Mouse (Mus musculus): ENCODE data around the gene Ctso. TPM values are rescaled to one million over a fixed set of nuclear protein-coding genes. Genes with fewer than 3 reads are reported as not detected.

Ctso gene
- total RNA-seq, 2 experiments from 2014 or later = 19.1 to 19.9 TPM

DNA sequence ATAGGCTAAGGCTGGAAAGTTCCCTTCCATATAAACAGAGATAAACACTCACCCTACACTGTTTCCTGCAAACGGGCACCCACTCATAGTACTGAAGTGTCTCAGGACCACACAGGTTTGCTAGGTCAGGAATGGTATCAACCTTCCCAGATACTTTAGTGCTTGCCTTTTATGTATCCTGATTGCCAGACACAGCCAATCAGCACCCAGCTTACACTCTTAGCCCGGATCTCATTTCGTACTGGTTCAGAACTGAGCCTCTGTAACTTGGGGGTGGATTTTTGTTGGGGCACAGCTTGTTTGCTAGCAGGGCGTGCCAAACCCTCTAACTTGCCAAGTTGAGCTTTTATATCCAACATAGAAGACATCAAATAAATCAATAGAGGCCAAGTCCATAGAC lies 43.2 kb downstream of the Ctso start:
- H3K27ac ChIP-seq = peak overlapping the region; percentile 68; the same call in 1 of the 2 replicates
- H3K4me3 ChIP-seq = peak overlapping the region; percentile 17; the same call in 1 of the 2 replicates
- DNase-seq (ENCODE audit: low spot score in 2 of 2) = peak; percentile 42 to 55
- no peak for TF ChIP-seq CTCF (conservative IDR thresholded peaks at IDR 0.05)

DNA sequence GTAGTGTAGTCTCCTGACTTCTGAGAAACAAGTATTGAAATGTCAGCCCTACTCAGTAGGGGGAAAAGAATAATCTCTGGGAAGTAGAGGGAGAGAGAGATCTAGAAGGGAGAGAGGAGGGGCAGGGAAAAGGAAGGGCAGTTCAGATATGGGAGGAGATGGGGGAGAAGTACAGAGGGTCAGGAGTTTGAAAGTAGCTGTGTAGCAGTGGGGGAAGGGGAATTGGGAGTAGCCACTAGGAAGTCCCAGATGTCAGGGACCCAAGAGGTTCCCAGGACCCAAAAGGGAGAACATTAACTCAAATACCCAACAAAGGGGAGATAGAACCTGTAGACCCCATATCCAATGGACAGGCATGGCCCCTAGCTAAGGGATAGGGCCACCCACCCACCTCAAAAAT lies 43.7 kb downstream of the Ctso start, which contains the start of gene Tdo2:
TSS of gene Tdo2 (minus strand) at position 101 of the 400 bp plus-strand sequence.
- TF ChIP-seq CTCF (conservative IDR thresholded peaks at IDR 0.05) = no peak
- no peak for DNase-seq (ENCODE audit: low spot score in 2 of 2)

DNA sequence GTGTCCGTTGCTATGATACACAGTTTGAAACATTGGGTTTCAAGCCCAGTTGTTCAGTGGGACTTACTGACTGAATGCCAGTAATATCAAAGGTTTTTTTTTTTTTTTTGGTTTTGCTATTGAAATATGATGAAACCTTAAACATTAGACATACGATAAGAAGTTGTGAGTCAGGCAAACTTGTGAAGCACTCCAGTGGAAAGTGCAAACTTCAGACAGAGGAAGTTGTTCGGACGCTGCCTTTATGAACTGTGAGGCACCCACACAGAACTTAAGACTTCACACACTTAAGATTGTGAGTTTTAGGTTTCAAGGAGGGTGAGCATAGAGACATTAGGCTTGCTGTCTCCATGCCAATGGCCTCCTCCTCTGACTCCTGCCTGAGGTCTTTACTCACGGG lies 49.2 kb downstream of the Ctso start:
- no peak for DNase-seq (ENCODE audit: low spot score in 2 of 2)
- peak overlapping the region; percentile 78 for H3K27ac ChIP-seq
- TF ChIP-seq CTCF (conservative IDR thresholded peaks at IDR 0.05) = no peak
- H3K4me3 ChIP-seq = no peak overlapping the region

More for the DNA sequence above, 43.7 kb downstream of the Ctso start, which contains the start of gene Tdo2:
- Histone ChIP-seq H3K4me3 (peak within 1 kb of the TSS; percentile 17; the same call in 1 of the 2 replicates), H3K27ac (peak within 1 kb of the TSS; percentile 68; the same call in 1 of the 2 replicates)

DNA sequence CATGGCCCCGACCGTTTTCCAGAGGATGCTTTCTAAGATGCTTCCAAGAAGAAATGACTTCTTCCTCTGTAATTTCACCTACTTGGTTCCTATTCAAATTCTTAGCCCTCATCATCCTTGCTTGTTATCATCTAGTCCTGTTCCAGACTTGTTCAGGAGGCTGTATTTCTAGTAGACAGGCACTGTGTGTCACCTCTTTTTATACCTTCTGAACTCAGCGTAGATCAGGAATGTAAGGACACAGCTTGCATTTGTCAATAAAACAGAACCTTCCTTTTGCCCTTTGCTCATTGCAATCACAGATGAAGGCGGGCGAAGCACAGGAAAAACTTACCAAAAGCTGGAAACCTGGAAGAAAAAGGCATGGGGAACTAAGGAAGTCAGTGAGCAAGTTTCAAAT lies 49.6 kb downstream of the Ctso start, which contains the start of gene Asic5:
TSS of gene Asic5 (plus strand) at position 301 of the 400 bp plus-strand sequence.
- Histone ChIP-seq H3K27ac (peak within 1 kb of the TSS; percentile 78), H3K4me3 (no peak within 1 kb of the TSS)
- no peak for TF ChIP-seq CTCF (conservative IDR thresholded peaks at IDR 0.05)
- no peak for DNase-seq (ENCODE audit: low spot score in 2 of 2)

DNA sequence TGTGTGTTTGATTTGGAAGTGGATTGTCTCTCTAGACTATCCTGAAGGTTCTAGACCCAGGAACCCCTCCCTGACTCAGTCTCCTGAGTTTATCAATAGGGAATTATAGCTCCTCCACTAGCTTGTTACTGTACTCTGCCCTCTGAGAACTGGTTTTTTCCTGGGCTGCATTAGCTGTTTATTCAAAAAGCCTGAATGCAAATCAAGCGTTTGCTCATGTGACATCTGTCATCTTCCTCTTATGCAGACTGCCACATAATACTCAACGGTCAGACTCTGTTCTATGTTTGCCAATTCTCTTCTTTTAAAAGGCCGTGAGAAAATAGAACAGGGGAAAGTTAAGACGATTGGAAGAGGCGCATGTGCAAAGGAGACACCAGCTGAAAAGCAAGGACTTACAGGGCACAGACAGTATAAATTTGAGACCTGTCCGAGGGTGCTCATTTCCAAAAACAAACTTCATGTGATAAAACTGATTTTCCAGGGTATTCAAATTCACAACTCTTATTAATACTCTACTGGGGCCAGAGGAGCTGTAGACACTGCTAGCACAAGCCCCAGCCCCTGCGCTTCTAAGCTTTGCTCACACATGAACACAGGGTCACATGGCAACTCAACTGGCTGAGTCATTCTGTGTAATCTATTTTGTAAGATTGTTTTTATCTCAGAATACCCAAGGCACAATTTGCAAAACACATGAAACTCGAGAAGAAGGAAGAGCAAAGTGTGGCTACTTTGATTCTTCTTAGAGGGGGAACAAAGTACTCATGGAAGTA lies 50.9 kb downstream of the Ctso start:
- no peak for TF ChIP-seq CTCF (conservative IDR thresholded peaks at IDR 0.05)
- no peak for DNase-seq (ENCODE audit: low spot score in 2 of 2)
- H3K4me3 ChIP-seq = no peak overlapping the region
- H3K27ac ChIP-seq = peak overlapping the region; percentile 78

DNA sequence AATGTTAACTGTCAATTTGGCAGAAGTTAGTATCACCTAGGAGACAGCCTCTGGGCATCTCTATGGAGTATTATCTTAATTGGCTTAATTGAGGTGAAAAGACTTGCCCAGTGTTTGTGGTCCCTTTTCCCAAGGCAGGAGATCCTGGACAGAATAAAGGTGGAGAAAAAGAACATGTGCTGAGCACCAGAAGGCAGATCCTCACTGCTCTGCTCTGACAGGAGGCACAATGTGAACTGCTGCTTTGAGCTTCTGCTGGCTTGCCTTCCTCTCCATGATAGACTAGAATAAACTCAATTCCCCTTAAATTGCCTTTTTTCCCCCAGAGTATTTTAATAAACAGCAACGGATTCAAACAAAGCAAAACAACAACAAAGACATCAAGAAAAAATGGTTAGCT lies 52.7 kb downstream of the Ctso start:
- peak overlapping the region; percentile 78 for H3K27ac ChIP-seq
- peak in 1 of 2 experiments; percentile 41 for DNase-seq (ENCODE audit: low spot score in 2 of 2)
- no peak overlapping the region for H3K4me3 ChIP-seq
- no peak for TF ChIP-seq CTCF (conservative IDR thresholded peaks at IDR 0.05)

DNA sequence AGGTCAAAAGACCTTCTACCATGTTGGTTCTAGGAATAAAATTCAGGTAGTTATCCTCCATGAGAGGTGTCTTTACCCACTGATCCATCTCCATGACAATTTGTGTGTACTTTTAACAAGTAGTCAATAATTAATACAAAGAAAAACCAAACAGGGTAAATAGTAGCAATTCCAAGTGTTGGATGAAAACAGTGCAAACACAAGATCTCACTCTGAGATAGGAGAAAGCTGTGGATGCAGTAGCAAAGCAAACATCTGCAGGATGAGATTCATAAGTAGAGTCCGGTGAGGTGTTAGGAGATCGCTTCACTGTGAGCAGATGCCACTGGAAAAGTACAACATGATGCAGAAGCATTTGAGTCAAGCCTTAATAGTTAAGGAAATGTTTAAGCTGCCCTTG lies 53.7 kb downstream of the Ctso start:
- TF ChIP-seq CTCF (conservative IDR thresholded peaks at IDR 0.05) = no peak
- Histone ChIP-seq H3K4me3 (no peak overlapping the region), H3K27ac (no peak overlapping the region)
- DNase-seq (ENCODE audit: low spot score in 2 of 2) = no peak

DNA sequence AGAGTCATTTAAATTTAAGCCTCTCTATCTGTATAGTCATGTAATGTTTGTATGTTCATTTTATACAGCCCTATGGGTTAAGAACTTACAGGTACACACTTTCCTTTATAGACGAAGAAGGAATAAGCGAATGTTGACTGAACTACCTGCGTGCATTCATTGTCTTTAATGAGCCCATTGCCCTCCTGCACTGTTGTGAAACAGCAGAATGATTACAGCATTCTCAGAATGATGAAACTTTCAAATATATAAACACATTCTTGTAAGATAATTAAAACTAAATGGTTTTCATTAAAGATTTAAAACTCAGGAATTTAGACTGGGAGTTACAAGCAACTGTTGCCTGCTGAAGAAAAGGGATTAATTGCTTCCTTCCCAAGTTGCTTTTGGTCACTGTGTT lies 55.2 kb downstream of the Ctso start:
- TF ChIP-seq CTCF (conservative IDR thresholded peaks at IDR 0.05) = no peak
- H3K27ac ChIP-seq = no peak overlapping the region
- no peak overlapping the region for H3K4me3 ChIP-seq
- no peak for DNase-seq (ENCODE audit: low spot score in 2 of 2)

DNA sequence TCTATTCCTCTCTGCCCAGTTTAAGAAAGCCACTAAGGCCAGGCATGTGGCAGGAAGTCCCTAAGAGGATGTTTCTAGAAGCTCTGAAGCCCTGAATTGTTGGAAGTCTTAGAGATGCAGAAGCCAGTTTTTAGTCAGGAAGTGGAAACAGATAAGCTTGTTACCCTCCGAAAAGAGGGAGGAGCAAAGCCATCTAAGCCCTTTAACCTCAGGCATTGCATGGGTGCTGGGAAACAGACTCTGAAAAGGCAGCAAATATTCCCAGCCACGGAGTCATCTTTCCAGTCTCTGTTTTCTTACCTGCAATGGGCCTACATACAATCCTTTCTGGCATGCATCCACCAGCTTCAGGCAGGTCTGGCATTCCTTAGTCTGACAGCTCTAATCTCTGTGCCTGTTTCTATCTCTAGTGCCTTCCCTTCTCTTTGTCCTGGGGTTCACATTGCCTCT lies 57.3 kb downstream of the Ctso start:
- H3K27ac ChIP-seq = no peak overlapping the region; the same call in 1 of the 2 replicates
- no peak overlapping the region for H3K4me3 ChIP-seq
- no peak for DNase-seq (ENCODE audit: low spot score in 2 of 2)
- no peak for TF ChIP-seq CTCF (conservative IDR thresholded peaks at IDR 0.05)

DNA sequence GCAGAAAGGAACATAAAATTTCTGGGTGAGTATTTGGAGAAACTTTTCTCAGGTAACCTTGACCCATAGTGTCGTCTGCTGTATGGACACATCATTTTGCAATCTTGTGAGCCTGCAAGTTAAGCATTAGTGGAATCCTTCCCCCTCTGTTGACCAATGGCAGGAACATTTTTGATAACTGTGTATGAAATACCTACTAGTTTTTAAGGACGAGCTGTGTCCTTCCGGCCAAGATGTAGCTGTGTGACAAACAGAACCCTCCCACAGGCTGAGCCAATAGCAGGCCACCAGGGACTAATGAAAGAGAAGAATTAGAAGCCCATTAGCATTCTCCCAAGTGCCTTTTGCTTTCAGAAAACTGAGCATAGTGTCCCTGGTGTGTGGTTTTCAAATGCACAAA lies 58.1 kb downstream of the Ctso start:
- TF ChIP-seq CTCF (conservative IDR thresholded peaks at IDR 0.05) = no peak
- H3K27ac ChIP-seq = no peak overlapping the region; the same call in 1 of the 2 replicates
- no peak for DNase-seq (ENCODE audit: low spot score in 2 of 2)
- no peak overlapping the region for H3K4me3 ChIP-seq

DNA sequence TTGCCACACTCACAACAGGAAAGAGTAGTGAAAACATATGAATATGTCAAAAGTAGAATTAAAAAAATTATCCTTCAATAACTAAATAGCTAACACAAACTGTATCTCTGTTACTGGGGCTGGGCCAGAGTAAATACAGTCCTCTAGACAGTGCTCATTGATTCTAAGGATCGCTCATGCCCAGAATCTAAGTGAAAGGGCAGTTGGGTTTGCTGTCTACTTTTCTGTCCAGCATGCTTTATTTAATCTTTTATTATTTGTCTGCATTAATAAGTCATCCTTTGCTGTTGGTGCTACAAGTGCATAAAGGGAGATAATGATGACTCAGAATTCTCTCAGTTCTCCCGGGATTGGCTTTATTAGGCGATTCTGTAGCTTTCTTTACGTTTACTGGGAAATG lies 63.0 kb downstream of the Ctso start:
- no peak overlapping the region for H3K27ac ChIP-seq
- DNase-seq (ENCODE audit: low spot score in 2 of 2) = no peak
- no peak for TF ChIP-seq CTCF (conservative IDR thresholded peaks at IDR 0.05)
- no peak overlapping the region for H3K4me3 ChIP-seq

DNA sequence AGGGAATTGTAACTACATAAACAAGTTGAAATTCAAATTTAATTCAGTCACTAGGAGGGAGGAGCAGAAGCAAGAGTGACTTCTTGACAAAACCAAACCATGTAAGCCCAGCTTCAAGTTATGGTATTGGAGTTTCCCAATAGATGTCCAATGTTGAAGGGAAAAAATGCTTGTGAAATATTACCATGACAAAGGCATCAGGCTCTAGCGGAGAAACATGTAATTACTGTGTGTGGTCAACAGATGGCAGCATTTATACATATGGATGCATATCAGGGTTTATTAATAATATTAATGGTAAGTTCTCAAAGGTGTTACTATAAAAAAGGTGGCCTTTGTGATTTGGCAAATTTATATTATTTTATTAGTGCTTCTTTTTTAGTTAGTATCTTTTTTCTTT lies 63.6 kb downstream of the Ctso start:
- Histone ChIP-seq H3K4me3 (no peak overlapping the region), H3K27ac (no peak overlapping the region)
- DNase-seq (ENCODE audit: low spot score in 2 of 2) = peak; percentile 40 to 56
- TF ChIP-seq CTCF (conservative IDR thresholded peaks at IDR 0.05) = peak; percentile 87

Other genes with a start within 250 kb of the Ctso start
- 10 to 100 TPM; 15.9 to 16.1 TPM for gene Tdo2, start 43.6 kb downstream of the Ctso start, total RNA-seq (2021)
- not detected for gene Asic5, start 49.7 kb downstream of the Ctso start, total RNA-seq (2021)
- gene Gucy1b1, start 142.1 kb downstream of the Ctso start, total RNA-seq (2021) = 100 to 1,000 TPM; 110 to 113 TPM
- gene Gucy1a1, start 213.2 kb downstream of the Ctso start, total RNA-seq (2021) = 10 to 100 TPM; 16.8 to 18.8 TPM

Data from layer of hippocampus, adult 2 months (tissue).